Mouse (Mus musculus) activated CD4-positive, CD25-positive, alpha-beta regulatory T cell, adult 4 months (primary cell): ENCODE data around the gene Dock9. TPM values are rescaled to one million over a fixed set of nuclear protein-coding genes. Genes with fewer than 3 reads are reported as not detected.
A peak's percentile ranks its signal among the peaks of the same experiment; 100 is the strongest.

Source experiments
- ATAC-seq: one replicate; pipeline ENCODE4 v1.8.0; 2017
- polyA plus RNA-seq, 2 experiments: library from polyadenylated mRNA; unstranded; fragments of 100-300 nt; shearing (Covaris generic); gene quantifications; one replicate each; pipeline ENCODE4 v1.2.1; 2017

The Dock9 gene
- 1 to 10 TPM; 3.8 to 4.0 TPM for polyA plus RNA-seq

GRCm38 (mm10) chr14:121797457-121798410 lies at the start of gene Dock9:
Gene Dock9 (minus strand): TSS chr14:121797837.
- ATAC-seq: peak; percentile 69

- no peak for ATAC-seq
Observed at GRCm38 (mm10) chr14:121844486-121844885, 46.8 kb upstream of the Dock9 start.

- no peak for ATAC-seq
Observed at GRCm38 (mm10) chr14:121840217-121840616, 42.6 kb upstream of the Dock9 start.

GRCm38 (mm10) chr14:121838161-121838560 lies 40.5 kb upstream of the Dock9 start:
- no peak for ATAC-seq

- ATAC-seq: no peak
Observed at GRCm38 (mm10) chr14:121833001-121833520, 35.4 kb upstream of the Dock9 start.

GRCm38 (mm10) chr14:121829816-121830442 lies 32.3 kb upstream of the Dock9 start:
- ATAC-seq: peak; percentile 65

- no peak for ATAC-seq
Observed at GRCm38 (mm10) chr14:121827091-121827490, 29.5 kb upstream of the Dock9 start.

GRCm38 (mm10) chr14:121825521-121826445 lies 28.1 kb upstream of the Dock9 start:
- ATAC-seq: no peak

- ATAC-seq: no peak
Observed at GRCm38 (mm10) chr14:121824322-121825103, 26.9 kb upstream of the Dock9 start.

- peak; percentile 78 for ATAC-seq
Observed at GRCm38 (mm10) chr14:121822997-121823396, 25.4 kb upstream of the Dock9 start.

- ATAC-seq: no peak
Observed at GRCm38 (mm10) chr14:121822506-121822905, 24.9 kb upstream of the Dock9 start.

GRCm38 (mm10) chr14:121806791-121807190 lies 9.2 kb upstream of the Dock9 start:
- ATAC-seq: no peak

GRCm38 (mm10) chr14:121806316-121806715 lies 8.7 kb upstream of the Dock9 start:
- ATAC-seq: no peak

- ATAC-seq: peak; percentile 53
Observed at GRCm38 (mm10) chr14:121804461-121804860, 6.8 kb upstream of the Dock9 start.

- ATAC-seq: no peak
Observed at GRCm38 (mm10) chr14:121800962-121801361, 3.3 kb upstream of the Dock9 start.

- no peak for ATAC-seq
Observed at GRCm38 (mm10) chr14:121799112-121799511, 1.5 kb upstream of the Dock9 start.

- ATAC-seq: peak; percentile 68
Observed at GRCm38 (mm10) chr14:121798411-121798799, 768 bp upstream of the Dock9 start.

GRCm38 (mm10) chr14:121796571-121797456 lies 823 bp downstream of the Dock9 start:
- ATAC-seq: no peak

- ATAC-seq: no peak
Observed at GRCm38 (mm10) chr14:121795536-121795935, 2.1 kb downstream of the Dock9 start.

GRCm38 (mm10) chr14:121793639-121794038 lies 4.0 kb downstream of the Dock9 start:
- ATAC-seq: no peak
